Mouse (Mus musculus) E14TG2a.4 (cell line): ENCODE measurements around the gene Serpina12.

ENCODE experiments used
- CTCF ChIP-seq: conservative IDR thresholded peaks from 2 replicates; pipeline ENCODE4 v1.5.1; 2014; ENCODE audit warnings: low read length
- NANOG ChIP-seq: IDR thresholded peaks from 2 replicates; pipeline ENCODE4 v1.6.1; 2014; ENCODE audit warnings: borderline replicate concordance, low read length, mixed read lengths
- POU5F1 ChIP-seq: IDR thresholded peaks from 2 replicates; pipeline ENCODE4 v1.6.1; 2014; ENCODE audit warnings: low read length, borderline replicate concordance

GRCm38 (mm10) chr12:104015280-104015679, 29.0 kb downstream of the Serpina12 start:
- TF ChIP-seq CTCF: no peak
- no peak for TF ChIP-seq NANOG
- TF ChIP-seq POU5F1: no peak
